Mouse (Mus musculus): Measurements from ENCODE around the gene Erg28.

- TF ChIP-seq CTCF (IDR thresholded peaks at IDR 0.05; ENCODE audit: borderline replicate concordance, extremely low read depth, insufficient read depth, insufficient read length) = no peak
- no peak for TF ChIP-seq POLR2A (IDR thresholded peaks at IDR 0.05; ENCODE audit: borderline replicate concordance, extremely low read depth, insufficient read depth, insufficient read length, poor library complexity, severe bottlenecking)
These were observed 34.8 kb upstream of the Erg28 start for GRCm38 (mm10) chr12:85859111-85859510.
